Mouse (Mus musculus): Measurements from ENCODE around the gene Ccl20.

DNA sequence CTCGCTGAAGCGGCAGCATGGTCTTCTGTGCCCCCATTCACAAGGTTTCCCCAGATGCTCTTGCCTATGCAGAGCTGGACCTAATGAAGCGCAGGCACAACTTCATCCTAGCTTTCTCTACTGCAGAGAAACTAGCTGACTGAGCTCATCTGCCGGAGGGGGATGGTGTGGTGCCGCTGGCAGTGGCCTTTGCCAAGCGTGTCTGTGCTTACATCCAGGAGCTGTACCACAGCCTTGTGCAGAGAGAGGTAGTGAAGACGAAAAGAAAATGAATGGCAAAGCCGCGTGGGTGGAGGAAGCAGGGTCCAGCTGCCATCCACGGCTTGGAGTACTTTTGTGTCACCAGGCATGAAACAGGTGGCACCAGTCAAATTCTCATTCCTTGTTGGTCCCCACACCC lies 49.4 kb upstream of the Ccl20 start:
- TF ChIP-seq GATA1 (IDR thresholded peaks at IDR 0.05; ENCODE audit: borderline replicate concordance, low read length) (no peak), FLI1 (IDR thresholded peaks at IDR 0.05; ENCODE audit: low read length) (no peak)
